Mouse (Mus musculus) c-Kit-negative CD71-positive TER-119-positive erythroid progenitor cells, embryonic 14.5 days (primary cell): ENCODE data around the gene Sh3glb1.

ENCODE experiments used
- DNase-seq: peaks from one replicate; pipeline ENCODE4 v3.0.0-alpha.2; 2013; ENCODE audit warnings: low read depth, low spot score

Gene Sh3glb1

GRCm38 (mm10) chr3:144715033-144715432, 5.1 kb downstream of the Sh3glb1 start:
- DNase-seq = no peak

GRCm38 (mm10) chr3:144714606-144715005, 5.5 kb downstream of the Sh3glb1 start:
- no peak for DNase-seq

DNA sequence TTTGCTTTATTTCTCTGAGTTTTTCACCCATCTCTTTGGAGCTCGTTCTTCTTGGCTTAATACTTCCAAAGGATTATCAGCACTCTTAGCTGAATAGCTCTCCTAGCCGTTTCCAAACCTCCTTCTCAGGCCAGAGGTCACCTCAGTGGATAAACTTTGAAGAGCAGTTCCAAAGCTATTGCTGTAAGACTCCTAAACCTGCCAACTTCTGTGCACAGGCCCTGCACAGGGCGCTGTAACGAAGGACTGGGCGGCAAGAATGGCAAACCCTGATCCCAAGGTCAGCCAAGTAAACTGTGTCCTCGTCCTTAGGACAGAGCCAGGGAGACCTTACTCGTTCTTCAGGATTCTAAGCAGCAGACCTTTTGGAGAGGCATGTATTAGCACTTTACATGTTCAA, 6.0 kb downstream of the Sh3glb1 start:
- no peak for DNase-seq

DNA sequence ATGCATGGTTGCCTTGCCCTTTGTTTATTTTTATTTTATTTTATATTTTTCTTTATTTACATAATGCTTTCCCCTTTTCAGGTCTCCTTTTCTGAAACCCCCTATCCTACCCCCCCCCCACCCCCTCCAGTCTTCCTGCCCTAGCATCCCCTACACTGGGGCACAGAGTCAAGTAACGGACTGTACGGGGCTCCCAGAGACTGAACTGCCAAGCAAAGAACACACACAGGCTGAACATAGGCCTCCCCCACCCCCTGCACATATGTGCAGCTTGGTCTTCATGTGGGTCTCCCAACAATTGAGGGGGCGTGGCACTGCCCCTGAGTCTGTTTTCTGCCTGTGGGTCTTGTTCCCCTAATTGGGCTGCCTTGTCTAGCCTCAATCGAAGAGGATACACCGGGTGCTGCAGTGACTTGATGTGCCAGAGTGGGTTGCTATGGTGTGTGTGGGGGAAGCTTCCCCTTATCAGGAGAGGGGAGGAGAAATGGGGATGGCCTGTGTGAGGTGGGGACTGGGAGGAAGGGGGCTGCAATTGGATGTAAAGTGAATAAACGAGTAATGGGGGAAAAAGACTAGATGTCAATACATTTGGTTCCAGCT, 8.4 kb downstream of the Sh3glb1 start:
- DNase-seq = no peak

DNA sequence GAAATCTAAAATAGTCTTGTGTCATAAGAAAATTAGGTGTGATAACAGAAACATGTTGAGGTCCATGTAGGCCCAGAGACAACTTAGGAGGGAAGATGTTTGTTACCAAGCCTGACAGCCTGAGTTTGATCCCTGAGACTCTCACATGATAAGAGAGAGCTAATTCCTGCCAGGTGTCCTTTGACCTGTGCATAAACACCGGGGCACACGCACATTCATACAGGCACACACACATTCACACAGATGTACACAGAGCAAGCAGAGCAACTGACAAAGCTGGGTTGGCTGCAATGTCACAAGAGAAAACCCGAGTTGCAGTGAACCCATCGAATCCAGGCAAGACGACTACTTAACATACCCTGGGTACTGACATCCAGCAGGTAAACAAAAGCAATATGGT, 11.5 kb downstream of the Sh3glb1 start:
- no peak for DNase-seq

DNA sequence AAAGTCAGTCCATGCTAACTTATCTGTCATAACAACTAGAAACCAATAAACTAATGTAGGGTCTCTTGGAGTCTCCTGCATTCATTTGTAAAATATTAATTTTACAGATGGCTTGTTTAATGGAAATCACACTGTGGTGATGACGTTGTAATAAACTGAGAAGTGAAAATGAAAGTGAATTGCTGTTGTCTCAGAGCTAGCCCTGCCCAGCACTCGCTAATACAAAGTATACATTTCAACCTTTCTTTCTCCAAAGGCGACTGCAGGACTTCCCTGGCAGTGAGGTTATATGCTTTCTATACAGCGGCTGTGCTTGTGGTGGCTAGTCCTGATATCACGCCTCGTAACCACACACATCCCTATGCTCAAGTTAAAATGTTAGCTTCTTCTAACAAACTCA, 16.2 kb downstream of the Sh3glb1 start:
- DNase-seq = no peak

DNA sequence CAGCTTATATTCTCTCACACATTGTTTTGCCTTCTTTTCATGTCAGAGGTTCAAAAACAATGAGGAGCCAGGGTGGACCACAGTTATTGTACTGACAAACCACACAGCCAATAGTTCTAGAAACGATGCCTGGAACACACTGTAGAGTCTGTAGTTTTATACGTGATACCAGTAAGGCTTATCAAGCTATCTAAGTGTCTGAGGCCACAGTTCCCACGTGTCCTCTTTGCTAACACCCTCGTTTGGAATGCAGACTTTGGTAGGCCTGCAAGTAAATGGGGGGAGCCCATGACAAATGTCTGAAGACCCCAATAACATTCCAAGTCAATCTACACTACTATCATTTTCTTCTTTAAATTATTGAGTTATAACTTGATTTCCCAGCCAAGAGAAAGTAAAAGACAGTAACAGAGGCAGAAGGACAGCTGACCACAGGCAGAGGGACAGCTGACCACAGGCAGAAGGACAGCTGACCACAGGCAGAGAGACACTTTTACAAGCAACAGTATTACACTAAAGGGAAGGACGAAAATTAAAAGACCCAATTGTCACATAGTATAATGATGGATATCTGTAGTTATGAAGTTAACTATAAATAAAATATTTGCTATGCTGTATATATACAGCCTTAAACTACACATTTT, 21.2 kb downstream of the Sh3glb1 start:
- DNase-seq = no peak

- DNase-seq = no peak
Measured at GRCm38 (mm10) chr3:144697942-144698341, 22.2 kb downstream of the Sh3glb1 start.

DNA sequence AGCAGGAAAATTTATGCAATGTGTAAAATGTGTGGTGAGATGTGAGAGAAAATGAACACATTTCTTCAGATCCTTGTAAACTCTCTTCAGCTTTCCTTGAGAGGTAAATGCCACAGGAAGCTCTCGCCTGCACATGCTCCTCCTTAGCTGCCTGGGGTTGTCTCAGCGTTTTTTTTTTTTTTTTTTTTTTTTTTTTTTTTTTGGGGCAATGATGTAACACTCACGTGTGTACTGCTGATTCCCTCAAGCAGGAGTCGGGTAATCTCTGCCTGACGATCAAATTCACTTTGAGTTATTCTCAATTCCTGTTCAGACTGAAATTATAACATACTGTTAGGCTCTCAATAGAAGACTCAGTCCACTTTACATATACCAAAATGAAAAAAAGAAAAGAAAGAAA, 23.0 kb downstream of the Sh3glb1 start:
- DNase-seq = no peak

DNA sequence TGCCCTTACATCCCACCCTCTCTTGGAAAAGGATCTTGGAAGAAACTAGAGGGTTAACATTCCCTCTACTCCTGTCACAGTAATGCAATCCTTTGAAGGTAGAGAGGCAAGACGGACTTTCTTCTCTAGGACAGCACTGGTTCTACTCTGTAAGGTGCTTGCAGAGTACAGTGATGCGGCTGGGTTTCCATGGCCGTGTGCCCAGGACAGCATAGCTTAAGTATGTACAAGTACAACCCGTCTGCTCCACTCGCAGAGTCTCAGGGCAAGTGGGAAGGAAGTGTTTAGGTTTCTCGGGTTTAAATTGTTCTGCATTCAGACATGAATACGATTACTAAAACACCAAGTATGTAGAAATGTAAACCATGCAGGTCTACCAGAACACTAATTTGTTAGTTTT, 25.2 kb downstream of the Sh3glb1 start:
- DNase-seq = no peak

GRCm38 (mm10) chr3:144694040-144694439, 26.1 kb downstream of the Sh3glb1 start:
- no peak for DNase-seq

DNA sequence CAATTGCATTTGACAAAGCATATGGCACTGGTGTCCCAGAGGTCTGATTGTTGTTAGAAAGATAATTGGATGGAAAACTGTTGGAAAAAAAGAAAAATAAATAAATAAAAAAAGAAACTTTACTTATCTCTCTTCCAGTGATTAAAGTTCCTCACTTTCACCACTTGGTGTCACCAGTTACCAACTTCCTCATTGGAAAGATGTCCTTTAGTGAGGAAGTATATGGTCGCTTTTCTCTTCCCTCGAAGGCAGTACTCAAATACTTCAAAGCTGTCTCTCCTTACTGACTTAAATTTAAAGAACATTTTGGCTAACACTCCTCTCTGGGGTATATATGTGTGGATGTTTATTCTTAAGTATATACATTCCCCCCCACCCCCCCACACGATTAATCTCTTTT, 28.1 kb downstream of the Sh3glb1 start:
- no peak for DNase-seq

GRCm38 (mm10) chr3:144689236-144689635, 30.9 kb downstream of the Sh3glb1 start:
- no peak for DNase-seq

DNA sequence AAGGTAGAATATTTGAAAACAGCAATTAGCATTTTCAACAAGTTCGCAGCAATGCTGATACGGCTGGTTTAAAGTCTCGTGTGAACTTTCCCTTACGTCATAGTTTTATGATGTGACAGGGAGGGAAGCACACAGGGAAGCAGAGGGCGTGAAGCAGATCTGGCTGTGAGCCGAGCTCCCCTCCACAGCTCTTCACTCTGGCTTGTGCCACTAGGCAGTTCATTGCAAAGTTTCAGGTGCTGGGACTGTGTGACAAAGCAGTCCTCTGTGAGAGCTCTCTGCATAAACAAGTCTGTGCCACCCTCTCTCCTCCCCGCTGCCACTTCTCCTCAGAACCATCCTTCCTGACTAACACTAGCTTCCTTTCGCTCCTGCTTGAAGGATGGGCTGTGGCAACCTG, 31.9 kb downstream of the Sh3glb1 start:
- DNase-seq = no peak

GRCm38 (mm10) chr3:144687618-144688017, 32.5 kb downstream of the Sh3glb1 start:
- DNase-seq = no peak

DNA sequence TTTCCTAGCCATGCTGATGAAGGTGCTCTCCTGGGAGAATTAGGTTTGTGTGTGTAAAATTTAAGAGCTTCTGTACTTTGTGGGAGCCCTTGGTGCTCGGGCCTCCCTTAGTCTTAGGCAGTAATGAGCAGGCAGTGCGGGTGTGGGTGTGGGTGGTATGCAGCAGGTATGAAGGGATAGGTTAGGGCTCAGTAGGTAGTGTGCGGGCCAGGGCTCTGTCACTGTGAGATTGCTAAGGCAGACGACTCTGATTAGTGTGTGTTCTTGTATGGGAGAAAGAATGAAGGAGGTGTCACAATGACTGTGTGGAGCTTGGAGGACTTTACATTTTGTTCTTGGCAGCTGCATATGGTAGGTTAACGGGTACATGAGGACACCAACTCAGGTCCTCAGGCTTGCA, 34.0 kb downstream of the Sh3glb1 start:
- DNase-seq = no peak

- DNase-seq = no peak
Measured at GRCm38 (mm10) chr3:144683136-144683814, 36.9 kb downstream of the Sh3glb1 start.

GRCm38 (mm10) chr3:144681542-144681941, 38.6 kb downstream of the Sh3glb1 start:
- no peak for DNase-seq

- DNase-seq = no peak
Measured at GRCm38 (mm10) chr3:144679701-144680159, 40.4 kb downstream of the Sh3glb1 start.

DNA sequence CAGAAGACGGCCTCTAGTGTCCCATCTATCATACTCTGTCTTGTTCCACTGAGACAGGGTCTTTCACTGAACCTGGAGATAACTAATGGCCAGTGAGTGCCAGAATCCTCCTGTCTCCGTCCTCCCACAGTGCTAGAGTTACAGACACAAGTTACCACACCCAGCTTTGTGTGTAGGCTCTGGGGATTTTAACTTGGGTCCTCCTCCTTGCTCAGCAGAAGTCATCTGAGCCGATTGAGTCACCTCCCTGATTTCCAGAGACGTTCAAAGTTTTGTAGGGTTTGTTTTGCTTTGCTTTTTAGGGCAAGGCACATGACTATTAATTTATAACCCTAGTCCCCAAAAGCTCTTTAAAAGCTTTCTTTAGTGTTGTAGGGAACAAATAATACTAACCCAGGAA, 41.0 kb downstream of the Sh3glb1 start:
- DNase-seq = no peak

DNA sequence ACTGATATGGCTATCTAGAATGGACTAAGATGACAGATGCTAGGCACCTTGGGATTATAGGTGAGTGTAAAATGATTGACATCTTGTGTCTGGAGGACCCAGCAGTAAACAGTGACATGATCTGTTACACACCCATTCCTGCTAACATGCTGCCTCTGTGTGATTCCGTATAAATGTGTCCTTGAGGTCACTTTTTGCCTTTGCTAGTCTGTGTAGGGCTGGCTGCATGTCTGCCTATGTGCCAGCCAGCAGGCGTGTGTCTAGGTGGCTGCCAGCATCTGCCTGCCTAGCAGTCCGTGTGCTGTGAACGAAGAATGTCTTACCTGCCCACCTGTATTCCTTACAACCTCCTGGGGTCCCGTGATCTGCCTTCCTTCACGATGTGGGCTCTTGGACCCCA, 42.4 kb downstream of the Sh3glb1 start:
- DNase-seq = no peak

DNA sequence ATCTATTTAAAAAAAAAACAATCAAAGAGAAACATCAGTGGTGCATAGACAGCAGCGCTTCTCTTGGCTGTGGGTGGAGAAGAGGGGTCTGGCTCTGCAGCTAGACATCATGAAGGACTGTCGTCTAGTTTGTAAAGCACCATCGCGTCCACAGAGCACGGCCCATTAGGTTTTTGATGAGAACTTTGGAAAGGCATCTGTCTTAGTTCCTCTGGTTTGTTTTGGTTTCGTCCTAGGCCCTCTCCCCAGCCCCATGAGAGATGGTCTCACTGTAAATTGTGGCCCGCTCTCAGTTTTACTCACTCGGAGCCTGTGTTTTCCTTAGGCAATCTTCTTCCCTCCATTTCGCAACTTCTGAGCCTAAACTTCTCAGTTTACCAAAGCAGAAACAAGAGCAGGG, 43.9 kb downstream of the Sh3glb1 start:
- no peak for DNase-seq

- DNase-seq = no peak
Measured at GRCm38 (mm10) chr3:144672016-144672415, 48.1 kb downstream of the Sh3glb1 start.
